22 mouse cellular contexts compared by ENCODE assay signal in genomic region chr7:128516346-128516745, GRCm38 (mm10). TPM values are rescaled to one million over a fixed set of nuclear protein-coding genes. Genes with fewer than 3 reads are reported as not detected.
DNase-seq lines count a peak whose midpoint lies in the region; ATAC-seq and TF ChIP-seq lines count a peak whose summit lies in the region.
"Had no signal": no experiment of that assay in that cellular context is flagged by ENCODE, and none has a peak within 500 bp of the region (broad histone marks: within the 10 kb centered on the region; RNA-seq: fewer than 3 reads in every experiment).

No protein-coding gene starts in this region.

- no peaks in the 10 kb centered on the region for H3K9me3 ChIP-seq in hindbrain, embryonic 16.5 days (ENCODE audit: control insufficient read depth, low read length)
- no peaks in the 10 kb centered on the region for H3K9me3 ChIP-seq in hindbrain, embryonic 10.5 days
- no peaks in the 10 kb centered on the region for H3K9me3 ChIP-seq in forebrain, postnatal 0 days (ENCODE audit: low read length)
- no peaks in the 10 kb centered on the region for H3K9me3 ChIP-seq in stomach, postnatal 0 days (ENCODE audit: control insufficient read depth, low read length)
- H3K9me3 ChIP-seq: embryonic facial prominence, embryonic 12.5 days; intestine, embryonic 15.5 days; limb, embryonic 10.5 days; midbrain, embryonic 12.5 days had no signal

- ATAC-seq in hindbrain, embryonic 16.5 days: 0 out of 2 replicates have a peak, but pooled peaks have one; percentile 50
- ATAC-seq in forebrain, postnatal 0 days: peak; percentile 83
- ATAC-seq in stomach, postnatal 0 days (ENCODE audit: low FRiP score, low TSS enrichment): 0 out of 2 replicates have a peak, but pooled peaks have one; percentile 15
- ATAC-seq: intestine, embryonic 15.5 days; liver, postnatal 0 days had no signal

- no peak overlapping the region for H3K9ac ChIP-seq in hindbrain, embryonic 16.5 days (ENCODE audit: low read depth, low read length)
- H3K9ac ChIP-seq in forebrain, postnatal 0 days: no peak overlapping the region
- no peak overlapping the region for H3K9ac ChIP-seq in stomach, postnatal 0 days (ENCODE audit: low read length)
- H3K9ac ChIP-seq: embryonic facial prominence, embryonic 12.5 days; intestine, embryonic 15.5 days; liver, postnatal 0 days; midbrain, embryonic 12.5 days had no signal

- no peak for TF ChIP-seq CTCF in forebrain, postnatal 0 days (IDR thresholded peaks at IDR 0.05; ENCODE audit: low read depth)
- TF ChIP-seq CTCF in stomach, postnatal 0 days (IDR thresholded peaks at IDR 0.05; ENCODE audit: low read depth): no peak

- H3K4me1 ChIP-seq in hindbrain, embryonic 16.5 days (ENCODE audit: control insufficient read depth, insufficient read depth, low read depth, low read length): no peaks in the 10 kb centered on the region
- H3K4me1 ChIP-seq in hindbrain, embryonic 10.5 days (replicated peaks): peaks cover 16% of the 10 kb centered on the region
- no peaks in the 10 kb centered on the region for H3K4me1 ChIP-seq in forebrain, postnatal 0 days (ENCODE audit: insufficient read depth)
- H3K4me1 ChIP-seq in stomach, postnatal 0 days (replicated peaks; ENCODE audit: control insufficient read depth, insufficient read depth): no peaks in the 10 kb centered on the region
- H3K4me1 ChIP-seq: intestine, embryonic 15.5 days had no signal

- 37% methylated on average over 4 of the region's 4 CpGs for WGBS in hindbrain, embryonic 16.5 days
- WGBS in hindbrain, embryonic 10.5 days: 75% methylated on average over 4 of the region's 4 CpGs
- WGBS in forebrain, postnatal 0 days: 50% methylated on average over 4 of the region's 4 CpGs
- 59% methylated on average over 4 of the region's 4 CpGs for WGBS in stomach, postnatal 0 days

- H3K27me3 ChIP-seq in hindbrain, embryonic 16.5 days (replicated peaks; ENCODE audit: control insufficient read depth, insufficient read depth, low read length): no peaks in the 10 kb centered on the region
- peaks cover 11% of the 10 kb centered on the region for H3K27me3 ChIP-seq in hindbrain, embryonic 10.5 days (ENCODE audit: insufficient read depth, poor library complexity, severe bottlenecking)
- H3K27me3 ChIP-seq in forebrain, postnatal 0 days (ENCODE audit: insufficient read depth, low read length): no peaks in the 10 kb centered on the region
- H3K27me3 ChIP-seq in stomach, postnatal 0 days (ENCODE audit: control insufficient read depth, insufficient read depth, low read length): no peaks in the 10 kb centered on the region
- H3K27me3 ChIP-seq: embryonic facial prominence, embryonic 12.5 days; intestine, embryonic 15.5 days had no signal

- no peak overlapping the region for H3K4me2 ChIP-seq in hindbrain, embryonic 16.5 days (ENCODE audit: low read length)
- no peak overlapping the region for H3K4me2 ChIP-seq in forebrain, postnatal 0 days (ENCODE audit: low read depth)
- H3K4me2 ChIP-seq in stomach, postnatal 0 days (replicated peaks; ENCODE audit: low read depth): no peak overlapping the region
- H3K4me2 ChIP-seq: embryonic facial prominence, embryonic 12.5 days; intestine, embryonic 15.5 days; midbrain, embryonic 12.5 days had no signal

- H3K4me3 ChIP-seq in hindbrain, embryonic 16.5 days (ENCODE audit: low read length): no peak overlapping the region
- H3K4me3 ChIP-seq in hindbrain, embryonic 10.5 days: no peak overlapping the region
- no peak overlapping the region for H3K4me3 ChIP-seq in forebrain, postnatal 0 days (ENCODE audit: low read depth, low read length)
- no peak overlapping the region for H3K4me3 ChIP-seq in stomach, postnatal 0 days (ENCODE audit: low read depth, low read length)
- H3K4me3 ChIP-seq: embryonic facial prominence, embryonic 12.5 days; erythroblast, embryonic 14.5 days; intestine, embryonic 15.5 days; left cerebral cortex, adult 2 months; limb, embryonic 10.5 days; midbrain, embryonic 12.5 days had no signal

- no peak overlapping the region for H3K27ac ChIP-seq in hindbrain, embryonic 16.5 days (ENCODE audit: low read depth, low read length)
- no peak overlapping the region for H3K27ac ChIP-seq in hindbrain, embryonic 10.5 days
- H3K27ac ChIP-seq in forebrain, postnatal 0 days (ENCODE audit: low read depth, low read length): no peak overlapping the region
- H3K27ac ChIP-seq in stomach, postnatal 0 days (replicated peaks): no peak overlapping the region
- H3K27ac ChIP-seq: embryonic facial prominence, embryonic 12.5 days; intestine, embryonic 15.5 days; left cerebral cortex, adult 2 months; limb, embryonic 10.5 days; midbrain, embryonic 12.5 days had no signal

- TF ChIP-seq EP300 in stomach, postnatal 0 days (optimal IDR thresholded peaks at IDR 0.05): no peak

- no peak for DNase-seq in hindbrain, embryonic 10.5 days (ENCODE audit: low spot score)
- DNase-seq in thymus, postnatal 0 days (ENCODE audit: low spot score): peak; percentile 62
- no peak for DNase-seq in thymus, adult 18-20 months
- DNase-seq in forebrain, postnatal 0 days: peak; percentile 67
- DNase-seq in stomach, postnatal 0 days (ENCODE audit: low spot score): no peak
- DNase-seq in right cerebral cortex, postnatal 10 days (ENCODE audit: low spot score in 2 of 2): no peak
- DNase-seq: adrenal gland, adult 2 months; cerebellum, adult 9-11 months; gastrocnemius, postnatal 10 days; heart, adult 18-20 months; heart, postnatal 36 days; kidney, postnatal 36 days; liver, postnatal 0 days; lung, postnatal 14 days; right cerebral cortex, adult 18-20 months had no signal

- no peaks in the 10 kb centered on the region for H3K36me3 ChIP-seq in hindbrain, embryonic 16.5 days (ENCODE audit: control insufficient read depth, insufficient read depth, low read length)
- no peaks in the 10 kb centered on the region for H3K36me3 ChIP-seq in hindbrain, embryonic 10.5 days
- H3K36me3 ChIP-seq in forebrain, postnatal 0 days (ENCODE audit: insufficient read depth): no peaks in the 10 kb centered on the region
- H3K36me3 ChIP-seq in stomach, postnatal 0 days (ENCODE audit: control insufficient read depth, insufficient read depth, low read length): no peaks in the 10 kb centered on the region
- H3K36me3 ChIP-seq: embryonic facial prominence, embryonic 12.5 days; intestine, embryonic 15.5 days; limb, embryonic 10.5 days; midbrain, embryonic 12.5 days had no signal

RNA-seq across cellular contexts. Expression of gene Bag3, which starts 7.1 kb away (rescaled TPM):
- 2.7 and 3.8 TPM in 2 replicates for polyA plus RNA-seq in hindbrain, embryonic 16.5 days (2015; fragmentation: Nextera tagmentation; extraction: Ambion mirVana)
- polyA plus RNA-seq in hindbrain, embryonic 10.5 days (2016; fragmentation: Nextera tagmentation; extraction: Ambion mirVana): 7.2 and 7.8 TPM in 2 replicates
- polyA plus RNA-seq in thymus, postnatal 0 days (2015; fragmentation: Nextera tagmentation; extraction: Ambion mirVana): 5.9 and 6.9 TPM in 2 replicates
- 2.2 and 4.1 TPM in 2 replicates for total RNA-seq in forebrain, postnatal 0 days (2014; rRNA removed)
- polyA plus RNA-seq in forebrain, postnatal 0 days (2015; fragmentation: Nextera tagmentation; extraction: Ambion mirVana): 3.0 and 3.8 TPM in 2 replicates
- 17.7 and 19.2 TPM in 2 replicates for polyA plus RNA-seq in stomach, postnatal 0 days (2015; fragmentation: Nextera tagmentation; extraction: Ambion mirVana)

RNA-seq across cellular contexts. Expression of gene Tial1, which starts 54.8 kb away (rescaled TPM):
- polyA plus RNA-seq in hindbrain, embryonic 16.5 days (2015; fragmentation: Nextera tagmentation; extraction: Ambion mirVana): 24.0 and 24.2 TPM in 2 replicates
- 22.4 and 26.0 TPM in 2 replicates for polyA plus RNA-seq in hindbrain, embryonic 10.5 days (2016; fragmentation: Nextera tagmentation; extraction: Ambion mirVana)
- 26.9 and 27.6 TPM in 2 replicates for polyA plus RNA-seq in thymus, postnatal 0 days (2015; fragmentation: Nextera tagmentation; extraction: Ambion mirVana)
- total RNA-seq in forebrain, postnatal 0 days (2014; rRNA removed): 60.9 and 76.7 TPM in 2 replicates
- 17.3 and 22.5 TPM in 2 replicates for polyA plus RNA-seq in forebrain, postnatal 0 days (2015; fragmentation: Nextera tagmentation; extraction: Ambion mirVana)
- 12.5 and 13.1 TPM in 2 replicates for polyA plus RNA-seq in stomach, postnatal 0 days (2015; fragmentation: Nextera tagmentation; extraction: Ambion mirVana)

Comparison
In these comparisons a context has a peak if more than half of its experiments do, and no peak if none do; other contexts are left out.
1. DNase-seq: peak in thymus, postnatal 0 days (single experiment) and forebrain, postnatal 0 days (single experiment); none in hindbrain, embryonic 10.5 days (single experiment), thymus, adult 18-20 months (0 of 2), stomach, postnatal 0 days (single experiment) and right cerebral cortex, postnatal 10 days (0 of 2).
2. ATAC-seq: peak in every context shown above with its lines; median percentile 83 in forebrain, postnatal 0 days; 50 in hindbrain, embryonic 16.5 days; 15 in stomach, postnatal 0 days.